Mouse (Mus musculus): ENCODE measurements at regions not wholly inside any gene's neighbourhood (a gene's known extent, or its start where the extent isn't known, plus 50 kb on each side); places are given as distances from the start of the nearest gene placed in this dataset.

DNA sequence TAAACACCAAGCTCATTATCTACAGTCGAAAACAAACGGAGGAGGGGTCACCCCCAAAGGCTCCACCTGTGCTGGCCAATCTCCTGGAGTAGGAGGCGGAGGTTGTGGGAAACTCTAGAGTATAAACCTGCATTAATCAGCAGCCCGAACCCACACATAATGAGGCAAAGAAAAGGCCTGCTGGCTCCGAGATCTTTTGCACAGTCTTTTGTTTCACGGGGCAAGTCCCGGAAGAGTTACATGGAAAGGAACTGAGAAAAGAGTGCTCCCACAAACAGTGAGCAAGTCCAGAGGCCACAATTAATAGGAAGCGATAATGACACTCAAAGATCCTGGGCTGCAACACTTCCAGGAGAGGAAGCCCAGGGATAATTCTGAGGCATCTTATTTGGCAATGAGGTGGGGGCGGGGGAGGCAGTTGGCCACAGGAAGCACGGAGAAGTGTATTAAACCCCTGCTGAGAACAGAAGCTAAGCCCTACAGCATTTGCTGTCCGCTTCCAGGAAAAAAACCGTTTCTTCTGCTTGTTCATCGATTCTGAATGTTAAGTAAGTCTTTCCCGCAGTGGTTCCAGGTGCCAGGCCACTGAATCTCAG is 59.1 kb upstream of the Mamdc2 start:
- H3K27ac ChIP-seq (replicated peaks; ENCODE audit: low read depth, low read length), result peak overlapping the region; percentile 77
- peak overlapping the region; percentile 9; the same call in 1 of the 2 replicates for H3K9ac ChIP-seq (replicated peaks; ENCODE audit: low read length)

More for the DNA sequence above, 59.1 kb upstream of the Mamdc2 start:
- Histone ChIP-seq H3K27me3 (ENCODE audit: control insufficient read depth, insufficient read depth, low read length) (no peaks in the 10 kb centered on the region), H3K9me3 (ENCODE audit: control insufficient read depth, low read length) (no peaks in the 10 kb centered on the region), H3K4me2 (ENCODE audit: low read length) (peak overlapping the region; percentile 40), H3K36me3 (ENCODE audit: control insufficient read depth, insufficient read depth, low read length) (no peaks in the 10 kb centered on the region), H3K4me1 (ENCODE audit: control insufficient read depth, insufficient read depth, low read length) (peaks cover 18% of the 10 kb centered on the region), H3K4me3 (replicated peaks; ENCODE audit: low read depth, low read length) (no peak overlapping the region)
- DNase-seq (peak; percentile 77), ATAC-seq (ENCODE audit: low FRiP score, low TSS enrichment) (peak; percentile 67)
- 8% methylated on average over 14 of the region's 14 CpGs for WGBS

Data from midbrain, embryonic 14.5 days (tissue).